In the genomic region with DNA sequence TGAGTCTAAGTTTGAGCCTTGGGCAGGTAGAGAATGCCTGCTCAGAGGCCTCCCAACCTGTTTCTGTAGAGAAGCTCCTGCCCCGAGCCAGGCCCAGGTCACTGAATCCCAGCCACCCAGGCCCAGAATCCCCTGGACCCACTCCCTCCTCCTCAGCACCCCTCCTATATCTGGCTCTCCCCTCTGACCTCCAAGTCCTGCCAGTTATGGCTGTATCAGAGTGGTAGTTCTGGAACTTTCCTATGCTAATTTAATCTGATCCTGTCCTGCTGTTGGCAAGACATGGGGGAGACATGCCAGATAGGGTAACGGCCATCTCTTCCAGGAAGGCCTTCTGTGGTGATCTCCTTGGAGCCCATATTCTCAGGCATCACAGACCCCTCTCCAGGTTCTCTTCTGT, we compare ENCODE assay signal across 32 mouse cellular contexts. TPM values are rescaled to one million over a fixed set of nuclear protein-coding genes. Genes with fewer than 3 reads are reported as not detected.
DNase-seq lines count a peak whose midpoint lies in the region; ATAC-seq and TF ChIP-seq lines count a peak whose summit lies in the region.
"Had no signal": no experiment of that assay in that cellular context is flagged by ENCODE, and none has a peak within 500 bp of the region (broad histone marks: within the 10 kb centered on the region; RNA-seq: fewer than 3 reads in every experiment).

No protein-coding gene starts in this region.

- peaks cover 28% of the 10 kb centered on the region for H3K4me1 ChIP-seq in brown adipose tissue, adult 24 weeks (ENCODE audit: control insufficient read depth, insufficient read depth, insufficient read length, low read length)
- no peaks in the 10 kb centered on the region for H3K4me1 ChIP-seq in intestine, embryonic 16.5 days (ENCODE audit: control insufficient read depth, insufficient read depth, low read length)
- H3K4me1 ChIP-seq: forebrain, embryonic 10.5 days; forebrain, embryonic 13.5 days; heart, embryonic 12.5 days; heart, embryonic 15.5 days had no signal

- no peak overlapping the region for H3K9ac ChIP-seq in intestine, embryonic 16.5 days (ENCODE audit: low read depth, low read length)
- H3K9ac ChIP-seq: forebrain, embryonic 13.5 days; heart, embryonic 12.5 days; heart, embryonic 15.5 days; hindbrain, embryonic 14.5 days had no signal

- peak overlapping the region; percentile 56; the same call in 1 of the 2 replicates for H3K27ac ChIP-seq in gastrocnemius, adult 2 months
- H3K27ac ChIP-seq in brown adipose tissue, adult 24 weeks (replicated peaks; ENCODE audit: low read depth, low read length), result peak overlapping the region; percentile 97
- H3K27ac ChIP-seq in intestine, embryonic 16.5 days (ENCODE audit: low read length), result no peak overlapping the region
- H3K27ac ChIP-seq: forebrain, embryonic 10.5 days; forebrain, embryonic 13.5 days; heart, embryonic 15.5 days; hindbrain, embryonic 14.5 days; hindbrain, postnatal 0 days had no signal

- no peak overlapping the region for H3K4me3 ChIP-seq in gastrocnemius, adult 2 months
- no peak overlapping the region for H3K4me3 ChIP-seq in brown adipose tissue, adult 24 weeks (ENCODE audit: insufficient read depth, low read depth, low read length)
- no peak overlapping the region for H3K4me3 ChIP-seq in intestine, embryonic 16.5 days (ENCODE audit: low read length)
- H3K4me3 ChIP-seq: forebrain, embryonic 10.5 days; forebrain, embryonic 13.5 days; heart, embryonic 12.5 days; heart, embryonic 15.5 days had no signal

- no peaks in the 10 kb centered on the region for H3K27me3 ChIP-seq in intestine, embryonic 16.5 days (replicated peaks; ENCODE audit: control insufficient read depth, insufficient read depth, low read length)
- H3K27me3 ChIP-seq: forebrain, embryonic 13.5 days; heart, embryonic 12.5 days; heart, embryonic 15.5 days had no signal

- no peak for TF ChIP-seq CTCF in gastrocnemius, adult 2 months (IDR thresholded peaks at IDR 0.05)

- peak; percentile 9 for DNase-seq in adrenal gland, postnatal 10 days
- DNase-seq in adrenal gland, postnatal 36 days, result no peak
- DNase-seq in gastrocnemius, adult 2 months, result no peak
- no peak for DNase-seq in gastrocnemius, postnatal 25 days
- peak; percentile 23 for DNase-seq in testis, postnatal 10 days (ENCODE audit: low spot score)
- DNase-seq in testis, postnatal 14 days (ENCODE audit: low spot score), result no peak
- DNase-seq: cerebellum, adult 11-12 months; cerebellum, adult 8-10 months; cerebellum, postnatal 10 days; heart, adult 18-20 months; heart, postnatal 14 days; kidney, adult 2 months had no signal

- no peaks in the 10 kb centered on the region for H3K9me3 ChIP-seq in intestine, embryonic 16.5 days (ENCODE audit: control insufficient read depth, low read length)
- H3K9me3 ChIP-seq: forebrain, embryonic 10.5 days; forebrain, embryonic 13.5 days; heart, embryonic 12.5 days; heart, embryonic 15.5 days had no signal

- H3K4me2 ChIP-seq in intestine, embryonic 16.5 days (ENCODE audit: low read depth, low read length), result no peak overlapping the region
- H3K4me2 ChIP-seq: forebrain, embryonic 13.5 days; heart, embryonic 12.5 days; heart, embryonic 15.5 days; hindbrain, embryonic 14.5 days had no signal

- 81% methylated on average over 2 of the region's 2 CpGs for WGBS in intestine, embryonic 16.5 days

- ATAC-seq in intestine, embryonic 16.5 days, result no peak
- ATAC-seq: CD4-positive, CD25-positive, alpha-beta regulatory T cell, adult 4 months; forebrain, embryonic 13.5 days; forebrain, embryonic 16.5 days; hindbrain, postnatal 0 days; inflammation-experienced regulatory T-cells, adult 6 months; intestine, postnatal 0 days had no signal

- no peaks in the 10 kb centered on the region for H3K36me3 ChIP-seq in intestine, embryonic 16.5 days (ENCODE audit: control insufficient read depth, insufficient read depth, low read length)
- H3K36me3 ChIP-seq: forebrain, embryonic 10.5 days; heart, embryonic 12.5 days; heart, embryonic 15.5 days had no signal

- intact Hi-C loops in gastrocnemius, adult 2 months (cut with DNase I), result no loop called here

RNA-seq across cellular contexts. Expression of gene Ifi27l2b, which starts 25.8 kb away (rescaled TPM):
- not detected for total RNA-seq in adrenal gland, postnatal 10 days (2021)
- total RNA-seq in adrenal gland, postnatal 36 days (2021), result not detected
- not detected for total RNA-seq in gastrocnemius, adult 2 months (2021)
- total RNA-seq in gastrocnemius, postnatal 25 days (2021), result not detected
- polyA plus RNA-seq in brown adipose tissue, adult 24 weeks (2012; ENCODE audit: insufficient read depth, insufficient read length, missing spikeins), result not detected in 2 replicates
- polyA plus RNA-seq in intestine, embryonic 16.5 days (2015; fragmentation: Nextera tagmentation; extraction: Ambion mirVana), result 66.6 and 78.2 TPM in 2 replicates
- total RNA-seq: adrenal gland, adult 18-20 months; gastrocnemius, adult 8-10 months; gastrocnemius, postnatal 4 days; heart, adult 18-20 months; heart, postnatal 14 days; heart, postnatal 4 days; hindbrain, postnatal 0 days; MEL had no signal
- polyA plus RNA-seq: embryonic facial prominence, embryonic 11.5 days; embryonic facial prominence, embryonic 14.5 days; forebrain, embryonic 10.5 days; forebrain, embryonic 13.5 days; forebrain, embryonic 16.5 days; hindbrain, embryonic 11.5 days; hindbrain, embryonic 14.5 days; hindbrain, postnatal 0 days; inflammation-experienced regulatory T-cells, adult 6 months had no signal

RNA-seq across cellular contexts. Expression of gene Ifi27l2a, which starts 39.3 kb away (rescaled TPM):
- total RNA-seq in adrenal gland, postnatal 10 days (2021), result 10 to 100 TPM; 15.6 to 16.8 TPM
- 100 to 1,000 TPM; 128 to 279 TPM for total RNA-seq in adrenal gland, postnatal 36 days (2021)
- 10 to 100 TPM in 1 of 2 experiments, 1 to 10 TPM in 1; 5.9 to 11.1 TPM for total RNA-seq in gastrocnemius, adult 2 months (2021)
- 10 to 100 TPM in 1 of 2 experiments, 1 to 10 TPM in 1; 6.4 to 44.3 TPM for total RNA-seq in gastrocnemius, postnatal 25 days (2021)
- polyA plus RNA-seq in brown adipose tissue, adult 24 weeks (2012; ENCODE audit: insufficient read depth, insufficient read length, missing spikeins), result 1,113 and 2,189 TPM in 2 replicates
- 15.4 and 16.7 TPM in 2 replicates for polyA plus RNA-seq in intestine, embryonic 16.5 days (2015; fragmentation: Nextera tagmentation; extraction: Ambion mirVana)

RNA-seq across cellular contexts. Expression of gene Ifi27, which starts 48.8 kb away (rescaled TPM):
- total RNA-seq in adrenal gland, postnatal 10 days (2021), result 1,000 to 10,000 TPM; 1,092 to 1,163 TPM
- 1,000 to 10,000 TPM; 1,339 to 1,709 TPM for total RNA-seq in adrenal gland, postnatal 36 days (2021)
- total RNA-seq in gastrocnemius, adult 2 months (2021), result 10 to 100 TPM; 46.8 to 61.0 TPM
- 10 to 100 TPM; 62.8 to 80.9 TPM for total RNA-seq in gastrocnemius, postnatal 25 days (2021)
- polyA plus RNA-seq in brown adipose tissue, adult 24 weeks (2012; ENCODE audit: insufficient read depth, insufficient read length, missing spikeins), result 2,121 and 2,899 TPM in 2 replicates
- polyA plus RNA-seq in intestine, embryonic 16.5 days (2015; fragmentation: Nextera tagmentation; extraction: Ambion mirVana), result 40.8 and 45.4 TPM in 2 replicates

RNA-seq across cellular contexts. Expression of gene Ppp4r4, which starts 49.3 kb away (rescaled TPM):
- 1 to 10 TPM; 2.3 to 3.2 TPM for total RNA-seq in adrenal gland, postnatal 10 days (2021)
- total RNA-seq in adrenal gland, postnatal 36 days (2021), result 1 to 10 TPM; 4.0 to 4.4 TPM
- under 1 TPM; 0.25 to 0.31 TPM for total RNA-seq in gastrocnemius, adult 2 months (2021)
- total RNA-seq in gastrocnemius, postnatal 25 days (2021), result under 1 TPM; 0.29 to 0.33 TPM
- polyA plus RNA-seq in brown adipose tissue, adult 24 weeks (2012; ENCODE audit: insufficient read depth, insufficient read length, missing spikeins), result 1.0 and 3.8 TPM in 2 replicates
- polyA plus RNA-seq in intestine, embryonic 16.5 days (2015; fragmentation: Nextera tagmentation; extraction: Ambion mirVana), result 0.76 TPM in 2 replicates

RNA-seq across cellular contexts. Expression of gene Ddx24, which starts 57.2 kb away (rescaled TPM):
- 10 to 100 TPM; 94.4 to 99.7 TPM for total RNA-seq in adrenal gland, postnatal 10 days (2021)
- 100 to 1,000 TPM; 121 to 122 TPM for total RNA-seq in adrenal gland, postnatal 36 days (2021)
- total RNA-seq in gastrocnemius, adult 2 months (2021), result 10 to 100 TPM; 75.2 to 83.5 TPM
- total RNA-seq in gastrocnemius, postnatal 25 days (2021), result 10 to 100 TPM; 54.4 to 59.7 TPM
- polyA plus RNA-seq in brown adipose tissue, adult 24 weeks (2012; ENCODE audit: insufficient read depth, insufficient read length, missing spikeins), result 47.9 and 50.2 TPM in 2 replicates
- polyA plus RNA-seq in intestine, embryonic 16.5 days (2015; fragmentation: Nextera tagmentation; extraction: Ambion mirVana), result 68.2 and 85.0 TPM in 2 replicates

Comparison
In these comparisons a context has a peak if more than half of its experiments do, and no peak if none do; other contexts are left out.
1. DNase-seq: peak in adrenal gland, postnatal 10 days (single experiment) and testis, postnatal 10 days (single experiment); none in adrenal gland, postnatal 36 days (0 of 2), gastrocnemius, adult 2 months (single experiment), gastrocnemius, postnatal 25 days (single experiment) and testis, postnatal 14 days (single experiment).
2. RNA of gene Ifi27, which starts 48.8 kb away (total RNA-seq): 1,339 to 1,709 TPM in adrenal gland, postnatal 36 days and 1,092 to 1,163 TPM in adrenal gland, postnatal 10 days; 62.8 to 80.9 TPM in gastrocnemius, postnatal 25 days and 46.8 to 61.0 TPM in gastrocnemius, adult 2 months; every median in the first group is over 10 times any median in the second.